Comparison of ENCODE assay signal across 15 mouse cellular contexts in genomic region chr7:75787371-75787770, GRCm38 (mm10).
DNase-seq lines count a peak whose midpoint lies in the region; ATAC-seq and TF ChIP-seq lines count a peak whose summit lies in the region.
"Had no signal": no experiment of that assay in that cellular context is flagged by ENCODE, and none has a peak within 500 bp of the region (broad histone marks: within the 10 kb centered on the region; RNA-seq: fewer than 3 reads in every experiment).

No protein-coding gene starts in this region.

- H3K9me3 ChIP-seq in lung, postnatal 0 days (ENCODE audit: low read length), result no peaks in the 10 kb centered on the region
- no peaks in the 10 kb centered on the region for H3K9me3 ChIP-seq in liver, embryonic 12.5 days (replicated peaks)
- H3K9me3 ChIP-seq: embryonic facial prominence, embryonic 15.5 days; lung, embryonic 15.5 days; neural tube, embryonic 15.5 days had no signal

- TF ChIP-seq POLR2A in bone marrow macrophage, adult 2 months (IDR thresholded peaks at IDR 0.05; ENCODE audit: borderline replicate concordance, low read depth, low read length), result no peak

- peak; percentile 37 for DNase-seq in lung, postnatal 0 days (ENCODE audit: low spot score)
- no peak for DNase-seq in lung, postnatal 10 days
- peak; percentile 67 for DNase-seq in yolk sac, embryonic 10.5 days (ENCODE audit: low spot score)
- no peak for DNase-seq in frontal cortex, postnatal 36 days (ENCODE audit: low spot score in 2 of 2)
- DNase-seq in right cerebral cortex, adult 18-20 months, result no peak
- DNase-seq: gastrocnemius, postnatal 14 days; kidney, postnatal 36 days; right cerebral cortex, postnatal 14 days had no signal

- H3K9ac ChIP-seq in lung, postnatal 0 days (replicated peaks; ENCODE audit: low read depth), result no peak overlapping the region
- H3K9ac ChIP-seq in liver, embryonic 12.5 days, result no peak overlapping the region
- H3K9ac ChIP-seq: embryonic facial prominence, embryonic 15.5 days; lung, embryonic 15.5 days; neural tube, embryonic 15.5 days had no signal

- no peak overlapping the region for H3K27ac ChIP-seq in lung, postnatal 0 days (ENCODE audit: low read length)
- H3K27ac ChIP-seq in bone marrow macrophage, adult 2 months (ENCODE audit: insufficient read depth, low read depth, low read length), result peak overlapping the region; percentile 93
- H3K27ac ChIP-seq in liver, embryonic 12.5 days, result no peak overlapping the region
- H3K27ac ChIP-seq: embryonic facial prominence, embryonic 15.5 days; lung, embryonic 15.5 days; neural tube, embryonic 15.5 days had no signal

- H3K4me1 ChIP-seq in lung, postnatal 0 days (ENCODE audit: insufficient read depth, low read depth, low read length), result no peaks in the 10 kb centered on the region
- peaks cover 49% of the 10 kb centered on the region for H3K4me1 ChIP-seq in bone marrow macrophage, adult 2 months (ENCODE audit: control insufficient read depth, insufficient read depth, low read length)
- peaks cover 41% of the 10 kb centered on the region for H3K4me1 ChIP-seq in liver, embryonic 12.5 days
- H3K4me1 ChIP-seq: embryonic facial prominence, embryonic 15.5 days; neural tube, embryonic 15.5 days had no signal

- no peak overlapping the region for H3K4me2 ChIP-seq in lung, postnatal 0 days (replicated peaks; ENCODE audit: low read depth, low read length)
- peak overlapping the region; percentile 20; the same call in 1 of the 2 replicates for H3K4me2 ChIP-seq in liver, embryonic 12.5 days
- H3K4me2 ChIP-seq: embryonic facial prominence, embryonic 15.5 days; lung, embryonic 15.5 days; neural tube, embryonic 15.5 days had no signal

- H3K36me3 ChIP-seq in lung, postnatal 0 days (ENCODE audit: insufficient read depth, low read length), result no peaks in the 10 kb centered on the region
- no peaks in the 10 kb centered on the region for H3K36me3 ChIP-seq in liver, embryonic 12.5 days
- H3K36me3 ChIP-seq: embryonic facial prominence, embryonic 15.5 days; lung, embryonic 15.5 days; neural tube, embryonic 15.5 days had no signal

- no peak for TF ChIP-seq CTCF in lung, postnatal 0 days (IDR thresholded peaks at IDR 0.05)
- TF ChIP-seq CTCF in bone marrow macrophage, adult 2 months (IDR thresholded peaks at IDR 0.05; ENCODE audit: low read depth, low read length), result no peak

- no peaks in the 10 kb centered on the region for H3K27me3 ChIP-seq in lung, postnatal 0 days (replicated peaks; ENCODE audit: insufficient read depth, low read length)
- 0 out of 2 replicates have a peak, but pooled peaks cover 9% of the 10 kb centered on the region for H3K27me3 ChIP-seq in liver, embryonic 12.5 days (replicated peaks)
- H3K27me3 ChIP-seq: embryonic facial prominence, embryonic 15.5 days; lung, embryonic 15.5 days; neural tube, embryonic 15.5 days had no signal

- ATAC-seq in lung, postnatal 0 days, result 0 out of 2 replicates have a peak, but pooled peaks have one; percentile 15
- ATAC-seq in liver, embryonic 12.5 days, result no peak
- ATAC-seq: forebrain, embryonic 14.5 days; midbrain, embryonic 16.5 days had no signal

- H3K4me3 ChIP-seq in lung, postnatal 0 days (ENCODE audit: low read depth, low read length), result no peak overlapping the region
- H3K4me3 ChIP-seq in bone marrow macrophage, adult 2 months (ENCODE audit: insufficient read depth, low read length), result peak overlapping the region; percentile 11; the same call in 1 of the 2 replicates
- no peak overlapping the region for H3K4me3 ChIP-seq in liver, embryonic 12.5 days
- H3K4me3 ChIP-seq: embryonic facial prominence, embryonic 15.5 days; lung, embryonic 15.5 days; neural tube, embryonic 15.5 days had no signal

- TF ChIP-seq EP300 in lung, postnatal 0 days (IDR thresholded peaks at IDR 0.05), result no peak

- WGBS in lung, postnatal 0 days, result 38% methylated on average over 3 of the region's 3 CpGs
- WGBS in liver, embryonic 12.5 days (ENCODE audit: insufficient replicate concordance), result 16% methylated on average over 3 of the region's 3 CpGs

Comparison
In these comparisons a context has a peak if more than half of its experiments do, and no peak if none do; other contexts are left out.
1. DNase-seq: peak in lung, postnatal 0 days (single experiment) and yolk sac, embryonic 10.5 days (single experiment); none in lung, postnatal 10 days (single experiment), frontal cortex, postnatal 36 days (0 of 2) and right cerebral cortex, adult 18-20 months (single experiment).